Mouse (Mus musculus) embryonic facial prominence, embryonic 10.5 days (tissue): ENCODE results near the gene Hexim2. TPM values are rescaled to one million over a fixed set of nuclear protein-coding genes. Genes with fewer than 3 reads are reported as not detected.

Experiments
- DNase-seq: peaks from one replicate; pipeline ENCODE4 v3.0.0-alpha.2; 2017; ENCODE audit warnings: low spot score
- H3K27ac ChIP-seq: fragments of 300-500 bp; sonication (generic); replicated peaks from 2 replicates; pipeline ENCODE4 v1.5.1; 2016; ENCODE audit warnings: mild to moderate bottlenecking
- H3K27me3 ChIP-seq: fragments of 300-500 bp; sonication (generic); replicated peaks from 2 replicates; pipeline ENCODE4 v1.6.1; 2016; ENCODE audit warnings: low read depth, mild to moderate bottlenecking; ENCODE audit not compliant: poor library complexity, severe bottlenecking
- H3K36me3 ChIP-seq: fragments of 300-500 bp; sonication (generic); replicated peaks from 2 replicates; pipeline ENCODE4 v1.6.1; 2016; ENCODE audit warnings: mild to moderate bottlenecking, moderate library complexity
- H3K4me1 ChIP-seq: fragments of 300-500 bp; sonication (generic); 2 replicates; pipeline ENCODE4 v1.6.1; 2016
- H3K4me3 ChIP-seq: fragments of 300-500 bp; sonication (generic); 2 replicates; pipeline ENCODE4 v1.5.1; 2016; ENCODE audit warnings: mild to moderate bottlenecking, moderate library complexity
- H3K9me3 ChIP-seq: fragments of 300-500 bp; sonication (generic); 2 replicates; pipeline ENCODE4 v1.6.1; 2016; ENCODE audit warnings: mild to moderate bottlenecking
- WGBS: fragments of 180-500 bp; shearing (Covaris S2); methylation state at CpG from one replicate; pipeline ENCODE4 v1.1.7; 2016; 5-methylcytosine and 5-hydroxymethylcytosine counted together
- polyA plus RNA-seq: library from polyadenylated mRNA; unstranded; fragments of >200 nt; fragmentation: Nextera tagmentation; extraction: Ambion mirVana; gene quantifications from 2 replicates; pipeline ENCODE4 v1.2.1, GENCODE M21; 2016

The Hexim2 gene
- polyA plus RNA-seq, 1 experiment from 2014 or later: 8.4 TPM

DNA sequence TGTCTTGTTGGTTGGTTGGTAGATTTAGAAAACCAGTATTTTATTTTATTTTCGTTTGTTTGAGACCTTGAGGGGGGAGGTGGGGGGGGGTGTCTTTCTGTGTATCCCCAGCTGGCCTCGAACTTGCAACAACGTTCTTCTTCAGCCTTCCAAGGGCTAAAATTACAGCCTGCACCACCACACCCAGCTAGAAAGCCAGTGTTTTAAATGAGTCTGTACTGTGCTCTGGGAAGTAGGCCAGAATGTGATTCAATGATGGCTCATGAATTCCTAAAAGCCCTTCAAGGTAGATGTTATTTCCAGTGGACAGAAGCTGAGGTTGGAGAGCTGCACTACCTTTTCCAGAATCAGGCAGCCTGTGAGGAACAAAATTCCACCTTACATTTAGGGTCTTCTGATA lies 2.0 kb downstream of the Hexim2 start:
- WGBS: 80% methylated on average over 3 of the region's 3 CpGs
- Histone ChIP-seq H3K27ac (peak overlapping the region; percentile 86), H3K27me3 (no peaks in the 10 kb centered on the region), H3K9me3 (no peaks in the 10 kb centered on the region), H3K4me1 (peaks cover 41% of the 10 kb centered on the region), H3K36me3 (peaks cover 24% of the 10 kb centered on the region), H3K4me3 (no peak overlapping the region)
- DNase-seq: no peak

- Histone ChIP-seq H3K27me3 (no peaks in the 10 kb centered on the region), H3K9me3 (no peaks in the 10 kb centered on the region), H3K4me3 (no peak overlapping the region), H3K4me1 (peaks cover 36% of the 10 kb centered on the region), H3K27ac (no peak overlapping the region), H3K36me3 (peaks cover 24% of the 10 kb centered on the region)
- DNase-seq: no peak
- 92% methylated on average over 8 of the region's 8 CpGs for WGBS
Observed at GRCm38 (mm10) chr11:103136039-103136577, 3.9 kb downstream of the Hexim2 start.

DNA sequence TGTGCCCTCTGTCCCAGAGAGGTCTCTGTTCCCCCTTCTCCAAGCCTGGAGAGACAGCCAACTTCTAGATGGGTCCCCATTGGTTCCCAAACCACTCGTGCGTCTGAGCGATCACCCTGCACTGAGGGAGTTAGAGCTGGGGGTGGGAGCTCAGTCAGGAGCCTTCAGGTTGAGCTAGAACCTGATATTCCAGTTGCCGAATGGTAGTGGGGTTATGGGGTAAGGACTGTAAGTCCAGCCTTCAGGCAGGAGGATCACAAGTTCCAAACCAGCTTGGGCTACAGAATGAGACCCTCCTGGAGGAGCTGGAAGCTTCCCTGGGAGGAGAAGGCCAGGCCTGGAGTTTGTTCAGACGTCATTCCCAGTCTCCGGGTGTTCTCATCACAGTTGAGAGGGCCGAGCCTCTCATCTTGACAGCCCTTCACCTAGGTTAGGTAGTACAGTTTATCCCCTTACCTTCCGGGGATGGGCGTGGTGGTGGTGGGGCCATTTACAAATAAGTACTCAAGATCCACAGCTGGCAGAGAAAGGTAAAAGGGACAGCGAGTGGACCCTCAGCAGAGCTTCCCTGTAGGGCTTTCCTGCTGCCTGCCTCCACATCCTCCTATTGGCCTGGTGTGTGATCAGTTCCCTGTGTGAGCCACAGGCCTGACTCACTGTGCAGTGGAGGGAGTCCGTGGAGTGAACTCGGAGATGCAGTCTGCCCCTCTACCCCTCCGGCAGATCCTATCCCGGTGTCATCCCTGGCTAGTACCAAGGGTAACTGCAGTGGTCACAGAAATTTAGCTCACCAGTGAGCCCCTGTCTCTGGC lies 7.9 kb downstream of the Hexim2 start:
- H3K9me3 ChIP-seq: no peaks in the 10 kb centered on the region
- WGBS: 84% methylated on average over 14 of the region's 14 CpGs
- peaks cover 49% of the 10 kb centered on the region for H3K4me1 ChIP-seq
- H3K27ac ChIP-seq: peak overlapping the region; percentile 82
- no peak overlapping the region for H3K4me3 ChIP-seq
- no peaks in the 10 kb centered on the region for H3K27me3 ChIP-seq
- peaks cover 24% of the 10 kb centered on the region for H3K36me3 ChIP-seq
- DNase-seq: no peak

- peaks cover 24% of the 10 kb centered on the region for H3K36me3 ChIP-seq
- DNase-seq: no peak
- H3K27ac ChIP-seq: peak overlapping the region; percentile 82
- H3K4me3 ChIP-seq: no peak overlapping the region
- H3K27me3 ChIP-seq: no peaks in the 10 kb centered on the region
- H3K4me1 ChIP-seq: peaks cover 47% of the 10 kb centered on the region
- 51% methylated on average over 6 of the region's 6 CpGs for WGBS
- H3K9me3 ChIP-seq: no peaks in the 10 kb centered on the region
Observed at GRCm38 (mm10) chr11:103140763-103141100, 8.5 kb downstream of the Hexim2 start.

DNA sequence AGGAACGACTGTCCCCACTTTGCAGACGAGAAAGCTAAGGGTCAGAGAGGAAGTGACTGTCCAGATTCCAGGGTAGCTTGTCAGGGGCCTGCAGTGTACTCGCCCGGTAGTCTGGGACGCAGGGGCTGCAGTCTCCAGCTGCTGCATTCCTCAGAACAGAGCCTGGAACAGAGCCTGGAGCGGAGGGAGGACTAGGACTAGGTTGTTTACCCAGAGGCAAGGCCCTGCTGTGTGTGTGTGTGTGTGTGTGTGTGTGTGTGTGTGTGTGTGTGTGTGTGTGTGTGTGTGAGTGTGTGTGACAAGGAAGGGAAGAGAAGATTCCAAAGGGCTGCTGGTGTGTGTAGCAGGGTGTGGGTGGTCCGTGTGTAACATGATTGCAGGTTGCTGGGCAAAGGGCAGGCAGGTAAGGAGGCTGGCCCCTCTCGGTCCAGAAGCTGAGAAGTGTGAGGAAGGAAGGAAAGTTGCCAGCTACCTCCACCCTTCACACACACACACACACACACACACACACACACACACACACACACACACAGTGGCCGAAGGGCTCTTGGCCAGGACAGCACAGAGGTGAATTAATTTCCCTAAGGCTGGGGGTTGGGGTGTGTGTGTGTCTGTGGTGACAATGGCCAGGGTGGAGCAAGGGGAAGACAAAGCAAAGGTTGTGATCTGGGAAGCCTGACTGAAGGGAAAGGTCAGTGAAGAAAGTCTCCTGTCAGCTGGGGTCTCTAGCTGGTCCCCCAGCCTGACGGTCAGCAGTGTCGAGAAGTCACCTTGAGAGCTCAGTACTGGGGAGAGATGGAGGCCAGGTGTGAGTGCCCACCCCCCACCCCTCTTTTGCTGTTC lies 9.1 kb downstream of the Hexim2 start:
- H3K36me3 ChIP-seq: peaks cover 24% of the 10 kb centered on the region
- no peak overlapping the region for H3K4me3 ChIP-seq
- H3K9me3 ChIP-seq: no peaks in the 10 kb centered on the region
- WGBS: 24% methylated on average over 11 of the region's 11 CpGs
- peak overlapping the region; percentile 82 for H3K27ac ChIP-seq
- H3K4me1 ChIP-seq: peaks cover 47% of the 10 kb centered on the region
- peak; percentile 43 for DNase-seq
- no peaks in the 10 kb centered on the region for H3K27me3 ChIP-seq

DNA sequence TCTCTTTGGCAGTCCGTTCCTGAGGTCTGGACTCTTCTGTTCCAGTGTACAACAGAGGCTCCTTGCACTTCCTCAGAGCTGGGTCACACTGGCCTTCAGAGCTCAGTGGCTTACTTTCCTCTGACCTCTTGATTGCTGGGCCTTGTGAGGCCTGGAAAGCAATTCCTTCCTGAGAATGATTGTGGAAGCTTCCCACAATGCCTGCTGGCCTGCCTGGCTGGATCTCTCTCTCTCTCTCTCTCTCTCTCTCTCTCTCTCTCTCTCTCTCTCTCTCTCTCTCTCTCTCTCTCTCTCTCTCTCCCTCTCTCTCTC lies 9.7 kb downstream of the Hexim2 start:
- H3K9me3 ChIP-seq: no peaks in the 10 kb centered on the region
- no peak overlapping the region for H3K4me3 ChIP-seq
- peaks cover 47% of the 10 kb centered on the region for H3K4me1 ChIP-seq
- H3K27me3 ChIP-seq: no peaks in the 10 kb centered on the region
- WGBS: 20% methylated on average over 1 of the region's 1 CpGs
- peak overlapping the region; percentile 82 for H3K27ac ChIP-seq
- DNase-seq: no peak
- H3K36me3 ChIP-seq: peaks cover 24% of the 10 kb centered on the region

DNA sequence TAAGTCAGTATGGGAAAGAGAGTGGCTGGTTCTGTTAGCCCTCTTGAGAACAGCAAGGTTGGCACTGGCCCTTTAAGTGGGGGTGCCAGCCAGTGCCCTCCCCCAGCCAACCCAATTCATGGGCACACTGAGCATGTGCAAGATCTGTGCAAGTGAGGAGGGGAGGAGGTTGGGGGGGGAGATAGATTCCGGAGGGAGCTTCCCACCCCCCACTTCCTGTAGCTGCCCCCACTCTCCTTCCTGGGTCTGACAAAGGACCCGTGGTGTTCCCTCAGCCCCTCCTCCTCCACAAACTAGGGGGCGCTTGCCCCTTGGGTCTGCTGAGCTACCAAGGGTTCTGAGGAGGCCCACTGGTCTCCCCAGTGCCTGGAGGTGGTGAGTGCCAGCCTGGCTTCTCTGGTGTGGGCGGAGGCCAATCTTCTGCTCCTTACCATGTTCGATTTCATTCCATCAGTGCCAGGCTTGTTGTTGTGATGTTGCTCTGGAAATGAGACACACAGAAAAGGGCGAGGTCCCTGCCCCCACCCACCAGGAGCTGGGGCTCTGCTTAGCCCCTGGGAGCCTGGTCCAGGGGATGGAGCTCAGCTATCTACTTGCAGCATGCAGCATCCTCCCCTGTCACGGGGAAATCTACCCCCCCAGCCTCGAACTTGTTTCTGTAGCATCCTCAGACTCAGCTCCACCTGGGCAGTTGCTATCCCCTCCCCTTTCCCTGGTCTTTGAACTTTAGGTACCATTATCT lies 10.4 kb downstream of the Hexim2 start:
- DNase-seq: peak; percentile 57
- H3K4me1 ChIP-seq: peaks cover 47% of the 10 kb centered on the region

DNA sequence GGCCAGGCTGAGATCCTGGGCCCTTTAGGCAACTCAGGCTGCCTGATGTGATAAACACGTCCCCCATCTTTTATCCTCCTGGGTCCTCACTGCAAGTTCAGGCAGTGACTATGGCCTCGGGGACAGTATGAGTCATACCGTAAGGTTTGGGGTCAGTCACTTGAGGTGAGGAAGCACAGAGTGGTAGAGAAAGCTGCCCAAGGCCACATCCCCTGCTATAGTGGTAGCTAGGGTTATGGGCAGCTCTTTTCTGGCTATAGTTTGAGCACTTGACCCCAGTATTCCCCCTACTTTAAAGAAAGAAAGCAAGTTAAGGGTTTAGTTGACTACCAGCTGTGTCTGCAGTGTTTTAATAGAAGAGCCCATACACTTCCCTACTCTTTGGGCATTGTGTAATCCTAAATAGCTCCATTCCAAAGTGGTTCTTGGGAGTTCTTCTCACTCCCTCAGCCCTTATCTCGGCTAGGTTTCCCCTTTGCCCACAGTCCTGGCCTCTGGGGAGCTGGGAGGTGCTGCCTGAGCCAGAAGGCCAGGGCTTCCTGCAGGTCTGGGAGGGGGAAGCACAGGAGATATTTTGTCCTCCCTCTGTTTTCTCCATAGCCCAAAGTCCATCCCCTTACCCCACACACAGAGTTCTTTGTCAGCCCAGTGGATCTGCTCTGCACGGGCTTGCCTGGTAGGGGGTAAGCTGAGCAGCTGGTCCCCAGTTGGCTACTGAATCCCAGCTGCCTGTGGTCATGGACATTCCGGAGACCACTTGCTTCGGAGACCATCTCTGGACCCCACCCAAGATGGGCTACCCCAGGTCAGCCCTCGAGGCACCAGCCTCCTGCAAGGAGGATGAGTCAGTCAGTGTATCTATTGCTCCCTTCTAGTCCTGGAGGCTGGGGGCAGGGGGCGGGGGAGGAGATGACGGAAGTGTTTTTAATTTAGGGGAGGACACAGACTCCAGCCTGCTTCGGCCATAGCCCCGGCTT lies 12.4 kb downstream of the Hexim2 start:
- Histone ChIP-seq H3K9me3 (no peaks in the 10 kb centered on the region), H3K27ac (peak overlapping the region; percentile 44; the same call in 1 of the 2 replicates), H3K27me3 (no peaks in the 10 kb centered on the region), H3K4me1 (peaks cover 47% of the 10 kb centered on the region), H3K4me3 (0 out of 2 replicates have a peak overlapping the region, but pooled peaks have one; percentile 2), H3K36me3 (peaks cover 7% of the 10 kb centered on the region)
- peak; percentile 21 for DNase-seq
- whole genome bisulfite sequencing: 26% methylated on average over 12 of the region's 12 CpGs

More for the DNA sequence above, 10.4 kb downstream of the Hexim2 start:
- WGBS: 27% methylated on average over 8 of the region's 8 CpGs
- Histone ChIP-seq H3K27ac (peak overlapping the region; percentile 82), H3K9me3 (no peaks in the 10 kb centered on the region), H3K36me3 (peaks cover 24% of the 10 kb centered on the region), H3K27me3 (no peaks in the 10 kb centered on the region), H3K4me3 (peak overlapping the region; percentile 21)

DNA sequence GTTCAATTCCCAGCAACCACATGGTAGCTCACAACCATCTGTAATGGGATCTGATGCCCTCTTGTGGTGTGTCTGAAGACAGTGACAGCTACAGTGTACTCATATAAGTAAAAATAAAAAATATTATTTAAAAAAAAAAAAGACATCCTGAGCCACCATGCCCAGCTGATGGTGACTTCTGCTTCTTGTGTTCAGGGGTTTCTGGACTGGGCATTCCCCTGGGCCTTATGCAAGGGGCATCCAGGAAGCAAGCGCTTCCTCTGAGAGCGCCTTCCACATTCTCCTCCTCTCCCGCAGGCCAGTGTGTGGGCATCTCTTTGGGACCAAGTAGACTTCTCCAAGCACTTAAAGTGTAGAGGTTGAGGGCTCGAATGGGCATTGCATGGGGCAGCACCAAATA lies 14.2 kb downstream of the Hexim2 start:
- Histone ChIP-seq H3K36me3 (no peaks in the 10 kb centered on the region), H3K4me1 (peaks cover 35% of the 10 kb centered on the region), H3K27ac (no peak overlapping the region), H3K4me3 (no peak overlapping the region), H3K27me3 (no peaks in the 10 kb centered on the region), H3K9me3 (no peaks in the 10 kb centered on the region)
- WGBS: 91% methylated on average over 4 of the region's 4 CpGs
- DNase-seq: no peak

GRCm38 (mm10) chr11:103147766-103148165 lies 15.5 kb downstream of the Hexim2 start:
- no peaks in the 10 kb centered on the region for H3K27me3 ChIP-seq
- DNase-seq: no peak

DNA sequence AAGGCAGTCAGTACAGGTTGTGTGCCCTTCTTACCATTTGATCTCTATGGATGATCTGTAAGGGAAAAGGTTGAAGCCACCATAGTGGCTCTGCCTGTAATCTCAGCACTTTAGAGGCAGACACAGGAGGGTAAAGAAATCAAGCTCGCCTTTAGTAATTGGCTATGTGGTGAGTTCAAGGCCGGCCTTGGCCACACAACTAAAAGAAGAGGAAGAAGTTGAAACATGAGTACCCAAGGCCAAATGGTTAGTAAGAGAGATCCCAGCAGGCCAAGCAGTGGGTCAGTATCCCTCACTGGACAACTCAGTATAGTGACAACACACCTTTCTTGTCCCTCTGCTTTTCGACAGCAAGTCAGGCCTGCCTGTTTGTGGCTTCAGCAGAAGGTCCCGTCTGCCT lies 17.5 kb downstream of the Hexim2 start:
- Histone ChIP-seq H3K4me3 (no peak overlapping the region), H3K27me3 (no peaks in the 10 kb centered on the region), H3K4me1 (peaks cover 7% of the 10 kb centered on the region), H3K36me3 (no peaks in the 10 kb centered on the region), H3K27ac (no peak overlapping the region), H3K9me3 (no peaks in the 10 kb centered on the region)
- WGBS: 93% methylated on average over 4 of the region's 4 CpGs
- DNase-seq: no peak

More at GRCm38 (mm10) chr11:103147766-103148165, 15.5 kb downstream of the Hexim2 start:
- H3K9me3 ChIP-seq: no peaks in the 10 kb centered on the region
- H3K36me3 ChIP-seq: no peaks in the 10 kb centered on the region
- WGBS: 64% methylated on average over 4 of the region's 4 CpGs
- no peak overlapping the region; the same call in 1 of the 2 replicates for H3K27ac ChIP-seq
- H3K4me3 ChIP-seq: no peak overlapping the region
- H3K4me1 ChIP-seq: peaks cover 21% of the 10 kb centered on the region
